ENCODE assay signal across 7 mouse cellular contexts in genomic region chr13:31811542-31812021, GRCm38 (mm10). TPM values are rescaled to one million over a fixed set of nuclear protein-coding genes. Genes with fewer than 3 reads are reported as not detected.
DNase-seq lines count a peak whose midpoint lies in the region; ATAC-seq lines count a peak whose summit lies in the region.

No protein-coding gene starts in this region.

- H3K9me3 ChIP-seq in neural tube, embryonic 11.5 days (ENCODE audit: control insufficient read depth, low read length): no peaks in the 10 kb centered on the region
- no peaks in the 10 kb centered on the region for H3K9me3 ChIP-seq in forebrain, embryonic 13.5 days (replicated peaks)
- no peaks in the 10 kb centered on the region for H3K9me3 ChIP-seq in limb, embryonic 15.5 days

- DNase-seq in neural tube, embryonic 11.5 days (ENCODE audit: low spot score): peak; percentile 56
- DNase-seq in neural tube, embryonic 10.5 days (ENCODE audit: extremely low spot score, low spot score): no peak
- DNase-seq in testis, postnatal 14 days (ENCODE audit: low spot score): peak; percentile 64
- DNase-seq in gastrocnemius, postnatal 25 days: no peak
- DNase-seq in frontal cortex, adult 2 months (ENCODE audit: extremely low spot score in 1 of 2, low spot score in 1 of 2): no peak

- WGBS in neural tube, embryonic 11.5 days: 3% methylated on average over 30 of the region's 44 CpGs
- 4% methylated on average over 44 of the region's 44 CpGs for WGBS in forebrain, embryonic 13.5 days
- WGBS in limb, embryonic 15.5 days: 22% methylated on average over 44 of the region's 44 CpGs

- H3K27ac ChIP-seq in neural tube, embryonic 11.5 days (ENCODE audit: low read depth, low read length): peak overlapping the region; percentile 62
- no peak overlapping the region for H3K27ac ChIP-seq in forebrain, embryonic 13.5 days
- H3K27ac ChIP-seq in limb, embryonic 15.5 days: peak overlapping the region; percentile 68

- peaks cover 88% of the 10 kb centered on the region for H3K27me3 ChIP-seq in neural tube, embryonic 11.5 days (ENCODE audit: control insufficient read depth, insufficient read depth, low read length)
- peaks cover 94% of the 10 kb centered on the region for H3K27me3 ChIP-seq in forebrain, embryonic 13.5 days
- H3K27me3 ChIP-seq in limb, embryonic 15.5 days: peaks cover 61% of the 10 kb centered on the region

- H3K4me2 ChIP-seq in neural tube, embryonic 11.5 days (ENCODE audit: low read depth): peak overlapping the region; percentile 50
- peak overlapping the region; percentile 51 for H3K4me2 ChIP-seq in forebrain, embryonic 13.5 days
- H3K4me2 ChIP-seq in limb, embryonic 15.5 days: peak overlapping the region; percentile 52

- H3K4me1 ChIP-seq in neural tube, embryonic 11.5 days (ENCODE audit: control insufficient read depth, insufficient read depth, low read length): peaks cover 9% of the 10 kb centered on the region; the same call in 1 of the 2 replicates
- peaks cover 32% of the 10 kb centered on the region for H3K4me1 ChIP-seq in forebrain, embryonic 13.5 days
- peaks cover 53% of the 10 kb centered on the region for H3K4me1 ChIP-seq in limb, embryonic 15.5 days

- H3K9ac ChIP-seq in neural tube, embryonic 11.5 days (ENCODE audit: low read length): peak overlapping the region; percentile 74
- peak overlapping the region; percentile 54 for H3K9ac ChIP-seq in forebrain, embryonic 13.5 days
- H3K9ac ChIP-seq in limb, embryonic 15.5 days: peak overlapping the region; percentile 50

- no peaks in the 10 kb centered on the region for H3K36me3 ChIP-seq in neural tube, embryonic 11.5 days (ENCODE audit: control insufficient read depth, insufficient read depth, low read length)
- H3K36me3 ChIP-seq in forebrain, embryonic 13.5 days (ENCODE audit: poor library complexity, severe bottlenecking): no peaks in the 10 kb centered on the region
- H3K36me3 ChIP-seq in limb, embryonic 15.5 days: no peaks in the 10 kb centered on the region

- peak; percentile 13; the same call in 1 of the 2 replicates for ATAC-seq in neural tube, embryonic 11.5 days (ENCODE audit: insufficient read depth, low FRiP score, low TSS enrichment)
- peak; percentile 22 for ATAC-seq in forebrain, embryonic 13.5 days
- ATAC-seq in limb, embryonic 15.5 days (ENCODE audit: insufficient number of reproducible peaks, low FRiP score, low TSS enrichment, low read depth): no peak

- H3K4me3 ChIP-seq in neural tube, embryonic 11.5 days (ENCODE audit: low read depth, low read length): peak overlapping the region; percentile 42
- H3K4me3 ChIP-seq in forebrain, embryonic 13.5 days: peak overlapping the region; percentile 36
- H3K4me3 ChIP-seq in limb, embryonic 15.5 days: peak overlapping the region; percentile 43

RNA-seq across cellular contexts. Expression of gene Foxc1, which starts 5.1 kb away (rescaled TPM):
- polyA plus RNA-seq in neural tube, embryonic 11.5 days (2014; fragmentation: Nextera tagmentation; extraction: Ambion mirVana): 7.4 and 8.1 TPM in 2 replicates
- polyA plus RNA-seq in forebrain, embryonic 13.5 days (2015; fragmentation: Nextera tagmentation; extraction: Ambion mirVana): 0.65 and 1.1 TPM in 2 replicates
- 2.0 and 3.1 TPM in 2 replicates for polyA plus RNA-seq in limb, embryonic 15.5 days (2015; fragmentation: Nextera tagmentation; extraction: Ambion mirVana)
- total RNA-seq in gastrocnemius, postnatal 25 days (2021): 1 to 10 TPM in 1 of 2 experiments, under 1 TPM in 1; 0.84 to 1.3 TPM
- 2.8 and 3.3 TPM in 2 replicates for polyA plus RNA-seq in frontal cortex, adult 2 months (2012; rRNA removed)

Comparison
In these comparisons a context has a peak if more than half of its experiments do, and no peak if none do; other contexts are left out.
1. DNase-seq: peak in neural tube, embryonic 11.5 days (single experiment) and testis, postnatal 14 days (single experiment); none in neural tube, embryonic 10.5 days (single experiment), gastrocnemius, postnatal 25 days (single experiment) and frontal cortex, adult 2 months (0 of 2).
2. Peak in every context shown above with its lines, with median percentiles within 50 percentile points of each other: H3K4me2 ChIP-seq, H3K4me3 ChIP-seq and H3K9ac ChIP-seq.